Mouse (Mus musculus): ENCODE measurements around the gene Vax2.

GRCm38 (mm10) chr6:83744557-83744956 is 33.5 kb downstream of the Vax2 start:
- TF ChIP-seq CTCF (IDR thresholded peaks at IDR 0.05; ENCODE audit: control insufficient read depth, insufficient read depth, low read length) = no peak
- no peak for TF ChIP-seq POLR2A (IDR thresholded peaks at IDR 0.05; ENCODE audit: borderline replicate concordance, control insufficient read depth, low read depth, low read length)
